Mouse (Mus musculus): ENCODE data around the gene Adra1b. TPM values are rescaled to one million over a fixed set of nuclear protein-coding genes. Genes with fewer than 3 reads are reported as not detected.

The Adra1b gene
- polyA plus RNA-seq, 1 experiment from 2014 or later = 0.86 TPM

DNA sequence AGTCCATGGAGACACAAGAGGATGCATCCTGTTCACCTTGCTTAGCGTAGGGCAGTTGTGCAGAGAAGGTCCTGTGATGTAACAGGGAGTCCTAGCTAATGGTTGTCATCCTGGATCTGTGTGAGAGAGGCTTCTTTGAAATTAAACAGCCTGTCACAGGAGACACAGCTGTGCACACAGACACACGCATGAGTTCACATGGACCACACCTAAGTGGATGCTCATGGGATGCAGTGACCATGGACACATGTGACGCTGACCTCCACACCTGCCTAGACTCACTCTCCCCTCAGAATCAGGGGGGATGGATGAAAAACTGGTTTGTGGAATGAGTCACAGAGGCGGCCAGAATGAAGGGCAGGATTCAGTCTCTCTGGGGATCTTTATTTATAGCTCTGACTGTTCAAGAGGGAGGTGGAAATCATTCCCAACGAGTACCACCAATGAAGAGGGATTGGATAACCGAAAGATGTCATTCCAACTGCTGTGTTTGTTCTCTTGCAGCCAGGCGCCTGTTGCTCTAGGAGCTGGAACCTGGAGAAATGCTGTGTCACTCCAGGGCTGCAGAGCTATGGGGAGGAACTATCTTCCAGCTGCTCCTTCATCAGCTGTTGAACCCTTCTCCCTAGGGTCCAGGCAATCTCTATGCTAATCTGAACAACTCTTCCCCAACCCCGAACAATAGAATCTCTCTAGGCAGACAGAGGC lies 11.6 kb downstream of the Adra1b start:
- Histone ChIP-seq H3K9me3 (no peaks in the 10 kb centered on the region), H3K4me1 (no peaks in the 10 kb centered on the region), H3K4me3 (no peak overlapping the region), H3K27ac (no peak overlapping the region), H3K27me3 (replicated peaks) (no peaks in the 10 kb centered on the region), H3K36me3 (no peaks in the 10 kb centered on the region), H3K4me2 (replicated peaks) (no peak overlapping the region), H3K9ac (no peak overlapping the region)
- WGBS = 72% methylated on average over 8 of the region's 8 CpGs
- no peak; the same call in 1 of the 2 replicates for ATAC-seq (ENCODE audit: low FRiP score, low read depth)

- Histone ChIP-seq H3K27me3 (replicated peaks) (no peaks in the 10 kb centered on the region), H3K9ac (no peak overlapping the region), H3K9me3 (no peaks in the 10 kb centered on the region), H3K27ac (no peak overlapping the region), H3K4me1 (no peaks in the 10 kb centered on the region), H3K36me3 (no peaks in the 10 kb centered on the region), H3K4me2 (replicated peaks) (no peak overlapping the region), H3K4me3 (no peak overlapping the region)
- no peak for ATAC-seq (ENCODE audit: low FRiP score, low read depth)
- 89% methylated on average over 8 of the region's 8 CpGs for WGBS
Observed at GRCm38 (mm10) chr11:43888736-43889135, 12.3 kb downstream of the Adra1b start.

DNA sequence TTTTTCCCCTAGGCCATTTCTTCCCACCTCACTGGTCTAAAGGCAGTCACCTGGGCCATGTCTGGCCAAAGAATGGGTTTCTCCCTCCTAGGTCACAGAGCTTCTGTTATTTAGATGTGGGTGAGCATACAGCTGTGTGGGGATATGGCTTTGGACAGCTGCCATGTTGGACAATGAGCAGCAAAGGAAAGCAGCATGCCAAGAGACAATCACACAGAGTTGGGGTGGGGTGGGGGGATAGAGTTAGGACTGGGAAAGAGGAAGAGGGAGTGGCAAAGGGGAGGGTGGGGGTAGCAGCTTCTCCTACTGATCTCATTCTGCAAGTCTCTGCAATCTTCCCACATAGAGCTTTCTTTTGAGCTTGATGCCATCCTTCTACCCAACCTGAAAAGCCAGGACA lies 13.4 kb downstream of the Adra1b start:
- Histone ChIP-seq H3K9ac (no peak overlapping the region), H3K4me2 (replicated peaks) (no peak overlapping the region), H3K27ac (no peak overlapping the region), H3K36me3 (no peaks in the 10 kb centered on the region), H3K9me3 (no peaks in the 10 kb centered on the region), H3K4me1 (no peaks in the 10 kb centered on the region), H3K27me3 (replicated peaks) (no peaks in the 10 kb centered on the region), H3K4me3 (no peak overlapping the region)
- ATAC-seq (ENCODE audit: low FRiP score, low read depth) = no peak

GRCm38 (mm10) chr11:43884521-43884920 lies 16.5 kb downstream of the Adra1b start:
- Histone ChIP-seq H3K9ac (no peak overlapping the region), H3K27me3 (replicated peaks) (no peaks in the 10 kb centered on the region), H3K9me3 (no peaks in the 10 kb centered on the region), H3K36me3 (no peaks in the 10 kb centered on the region), H3K4me3 (no peak overlapping the region), H3K27ac (no peak overlapping the region), H3K4me2 (replicated peaks) (no peak overlapping the region), H3K4me1 (no peaks in the 10 kb centered on the region)
- ATAC-seq (ENCODE audit: low FRiP score, low read depth) = no peak

GRCm38 (mm10) chr11:43883641-43884181 lies 17.3 kb downstream of the Adra1b start:
- H3K27ac ChIP-seq = no peak overlapping the region
- ATAC-seq (ENCODE audit: low FRiP score, low read depth) = no peak
- H3K27me3 ChIP-seq (replicated peaks) = no peaks in the 10 kb centered on the region
- no peak overlapping the region for H3K9ac ChIP-seq
- no peaks in the 10 kb centered on the region for H3K36me3 ChIP-seq
- H3K9me3 ChIP-seq = no peaks in the 10 kb centered on the region
- H3K4me2 ChIP-seq (replicated peaks) = no peak overlapping the region
- no peak overlapping the region for H3K4me3 ChIP-seq
- WGBS = 91% methylated on average over 5 of the region's 5 CpGs
- no peaks in the 10 kb centered on the region for H3K4me1 ChIP-seq

DNA sequence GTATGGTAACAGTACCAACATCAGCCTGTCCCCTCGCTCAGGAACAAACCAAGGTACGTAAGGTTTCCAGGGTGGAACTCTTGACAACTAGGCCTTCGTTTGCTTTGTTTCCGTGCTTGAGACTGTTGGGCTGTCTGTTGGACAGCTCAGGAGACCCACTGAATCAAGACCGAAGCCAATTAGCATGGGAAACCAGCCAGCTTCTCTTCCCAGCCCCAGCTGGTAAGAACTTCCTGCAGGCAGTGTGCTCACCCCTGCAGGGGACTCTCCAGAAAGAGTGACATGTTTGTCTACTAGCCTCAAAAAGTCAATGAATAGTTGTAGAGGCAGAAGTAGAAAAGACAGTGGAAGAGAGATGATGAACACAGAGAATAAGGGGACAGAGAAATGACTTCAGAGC lies 23.8 kb downstream of the Adra1b start:
- Histone ChIP-seq H3K9me3 (no peaks in the 10 kb centered on the region), H3K4me3 (no peak overlapping the region), H3K27ac (no peak overlapping the region), H3K9ac (no peak overlapping the region), H3K4me2 (replicated peaks) (no peak overlapping the region), H3K36me3 (no peaks in the 10 kb centered on the region), H3K27me3 (replicated peaks) (no peaks in the 10 kb centered on the region), H3K4me1 (no peaks in the 10 kb centered on the region)
- WGBS = 95% methylated on average over 5 of the region's 5 CpGs
- ATAC-seq (ENCODE audit: low FRiP score, low read depth) = no peak

GRCm38 (mm10) chr11:43867721-43868281 lies 33.2 kb downstream of the Adra1b start:
- H3K9ac ChIP-seq = no peak overlapping the region
- no peak overlapping the region for H3K4me3 ChIP-seq
- WGBS = 78% methylated on average over 4 of the region's 4 CpGs
- H3K9me3 ChIP-seq = no peaks in the 10 kb centered on the region
- ATAC-seq (ENCODE audit: low FRiP score, low read depth) = no peak
- H3K36me3 ChIP-seq = no peaks in the 10 kb centered on the region
- H3K4me2 ChIP-seq (replicated peaks) = no peak overlapping the region
- H3K27ac ChIP-seq = no peak overlapping the region
- H3K4me1 ChIP-seq = no peaks in the 10 kb centered on the region
- H3K27me3 ChIP-seq (replicated peaks) = no peaks in the 10 kb centered on the region

DNA sequence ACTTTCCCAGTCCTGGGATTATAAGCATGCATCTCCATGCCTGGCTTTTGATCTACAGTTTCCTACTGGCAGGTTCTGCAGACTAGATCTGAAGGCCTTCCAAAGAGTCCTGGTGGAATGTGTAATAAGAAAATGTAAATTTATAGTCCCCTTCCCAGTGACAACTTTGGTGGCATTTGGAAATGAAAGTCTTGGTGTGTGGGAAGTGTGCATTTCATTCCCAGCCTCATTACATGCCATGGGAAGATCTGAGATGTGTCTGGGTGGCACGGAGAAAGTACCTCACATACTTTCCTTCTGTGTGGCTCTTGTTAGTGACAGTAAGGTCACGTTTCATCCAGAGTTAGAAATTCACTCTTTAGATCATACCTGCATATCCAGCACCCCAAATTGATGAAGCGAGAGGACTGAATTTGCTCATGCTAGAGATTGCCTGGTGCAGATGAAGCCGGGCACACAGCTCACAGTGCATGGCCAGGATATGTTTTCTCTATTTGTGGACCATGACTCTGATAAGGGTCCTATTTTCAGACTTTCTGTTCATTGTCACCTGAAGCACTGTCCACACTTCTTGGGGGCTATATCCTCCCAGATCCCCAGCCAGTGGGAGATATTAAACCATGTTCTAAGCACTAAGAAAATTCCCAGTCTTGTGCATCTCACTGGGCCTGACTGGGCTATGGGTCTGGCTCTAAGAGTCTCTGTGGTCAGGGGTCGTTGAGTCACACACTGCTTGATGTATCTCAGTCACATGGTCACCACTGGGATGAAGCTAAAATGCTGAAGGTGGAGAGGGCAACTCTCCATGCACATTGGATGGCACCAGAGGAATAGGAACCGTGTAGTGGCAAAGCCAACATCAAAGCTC lies 35.5 kb downstream of the Adra1b start:
- Histone ChIP-seq H3K27me3 (replicated peaks) (no peaks in the 10 kb centered on the region), H3K9me3 (no peaks in the 10 kb centered on the region), H3K36me3 (no peaks in the 10 kb centered on the region), H3K9ac (no peak overlapping the region), H3K4me1 (no peaks in the 10 kb centered on the region), H3K27ac (no peak overlapping the region), H3K4me3 (no peak overlapping the region), H3K4me2 (replicated peaks) (no peak overlapping the region)
- no peak for ATAC-seq (ENCODE audit: low FRiP score, low read depth)
- 84% methylated on average over 6 of the region's 6 CpGs for WGBS

DNA sequence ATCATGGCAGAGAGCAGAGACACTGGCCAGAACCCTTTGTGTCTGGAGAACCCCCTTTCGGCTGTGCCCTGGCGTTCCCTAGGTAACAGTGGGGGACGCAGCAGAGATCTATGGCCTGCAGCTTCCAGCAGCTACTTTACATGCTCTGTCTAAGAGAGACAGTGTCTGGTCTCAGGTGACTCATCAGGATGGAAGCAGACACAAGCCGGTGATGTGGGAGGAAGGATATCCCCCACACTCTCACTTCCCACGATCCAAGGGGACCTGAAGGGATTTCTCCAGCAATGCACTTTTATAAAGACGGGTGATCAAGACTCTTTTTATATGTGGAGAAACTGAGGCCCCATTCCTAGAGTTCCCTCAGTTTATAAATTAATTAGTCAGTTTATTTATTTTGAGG lies 48.0 kb downstream of the Adra1b start:
- no peaks in the 10 kb centered on the region for H3K4me1 ChIP-seq
- H3K27ac ChIP-seq = no peak overlapping the region
- H3K4me2 ChIP-seq (replicated peaks) = no peak overlapping the region
- ATAC-seq (ENCODE audit: low FRiP score, low read depth) = no peak
- H3K27me3 ChIP-seq (replicated peaks) = no peaks in the 10 kb centered on the region
- WGBS = 70% methylated on average over 6 of the region's 6 CpGs
- no peaks in the 10 kb centered on the region for H3K9me3 ChIP-seq
- no peak overlapping the region for H3K4me3 ChIP-seq
- no peak overlapping the region for H3K9ac ChIP-seq
- H3K36me3 ChIP-seq = no peaks in the 10 kb centered on the region

DNA sequence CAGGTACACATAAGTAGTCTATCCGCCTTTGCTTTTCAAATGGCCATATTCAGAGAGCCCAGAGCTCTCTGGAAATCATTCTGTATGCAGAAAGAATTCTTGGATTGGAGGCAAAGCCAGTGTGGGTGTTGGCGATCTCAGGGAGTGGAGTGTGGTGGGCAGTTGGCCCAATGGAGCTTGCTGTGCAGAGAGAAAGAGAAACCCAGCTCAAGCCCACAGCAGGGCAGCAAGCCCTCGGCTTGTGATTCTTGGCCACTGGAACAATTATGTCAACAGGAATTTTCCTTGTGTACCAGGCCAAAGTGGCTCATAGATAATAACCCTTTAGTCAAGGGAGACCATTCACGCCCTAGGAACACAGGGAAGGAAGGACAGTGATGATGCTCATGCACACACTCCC lies 53.0 kb downstream of the Adra1b start:
- H3K9ac ChIP-seq = no peak overlapping the region
- H3K4me2 ChIP-seq (replicated peaks) = no peak overlapping the region
- no peaks in the 10 kb centered on the region for H3K27me3 ChIP-seq (replicated peaks)
- no peaks in the 10 kb centered on the region for H3K4me1 ChIP-seq
- 86% methylated on average over 4 of the region's 4 CpGs for WGBS
- no peak overlapping the region for H3K4me3 ChIP-seq
- no peaks in the 10 kb centered on the region for H3K9me3 ChIP-seq
- ATAC-seq (ENCODE audit: low FRiP score, low read depth) = no peak
- no peak overlapping the region for H3K27ac ChIP-seq
- no peaks in the 10 kb centered on the region for H3K36me3 ChIP-seq

GRCm38 (mm10) chr11:43841596-43841995 lies 59.4 kb downstream of the Adra1b start:
- no peaks in the 10 kb centered on the region; the same call in 1 of the 2 replicates for H3K27me3 ChIP-seq (replicated peaks)
- H3K4me3 ChIP-seq = no peak overlapping the region
- H3K36me3 ChIP-seq = no peaks in the 10 kb centered on the region
- H3K9ac ChIP-seq = no peak overlapping the region
- H3K4me1 ChIP-seq = no peaks in the 10 kb centered on the region
- H3K9me3 ChIP-seq = no peaks in the 10 kb centered on the region
- WGBS = 74% methylated on average over 10 of the region's 10 CpGs
- ATAC-seq (ENCODE audit: low FRiP score, low read depth) = no peak
- H3K27ac ChIP-seq = no peak overlapping the region
- H3K4me2 ChIP-seq (replicated peaks) = no peak overlapping the region

- no peak overlapping the region for H3K4me3 ChIP-seq
- no peaks in the 10 kb centered on the region for H3K36me3 ChIP-seq
- ATAC-seq (ENCODE audit: low FRiP score, low read depth) = no peak
- no peaks in the 10 kb centered on the region for H3K9me3 ChIP-seq
- WGBS = 75% methylated on average over 6 of the region's 6 CpGs
- no peak overlapping the region for H3K4me2 ChIP-seq (replicated peaks)
- 0 out of 2 replicates have a peak, but pooled peaks cover 3% of the 10 kb centered on the region for H3K4me1 ChIP-seq
- H3K27ac ChIP-seq = no peak overlapping the region
- H3K27me3 ChIP-seq (replicated peaks) = peaks cover 4% of the 10 kb centered on the region
- H3K9ac ChIP-seq = no peak overlapping the region
Observed at GRCm38 (mm10) chr11:43840491-43840890, 60.5 kb downstream of the Adra1b start.
